Mouse (Mus musculus) liver, postnatal 0 days (tissue): Measurements from ENCODE around the gene Slc16a6.

Experiments used
- CTCF ChIP-seq: sonication (generic); IDR thresholded peaks from 2 replicates; pipeline ENCODE4 v1.5.1; 2016; ENCODE audit warnings: antibody characterized with exemption, low read depth
- EP300 ChIP-seq: IDR thresholded peaks from 2 replicates; pipeline ENCODE4 v1.6.1; 2016; ENCODE audit warnings: antibody characterized with exemption, low read depth, mild to moderate bottlenecking

GRCm38 (mm10) chr11:109451169-109451568 is 22.2 kb downstream of the Slc16a6 start:
- TF ChIP-seq CTCF (no peak), EP300 (no peak)
